Mouse (Mus musculus) gastrocnemius, postnatal 36 days (tissue): ENCODE data around the gene Rab31. TPM values are rescaled to one million over a fixed set of nuclear protein-coding genes. Genes with fewer than 3 reads are reported as not detected.
A peak's percentile ranks its signal among the peaks of the same experiment; 100 is the strongest.

Source experiments
- DNase-seq, 2 experiments: peaks; one replicate each; pipeline ENCODE4 v3.0.0; 2022
- intact Hi-C: fragments of 180-260 bp; cut with DNase I; formaldehyde crosslinking; loops from one replicate; pipeline ENCODE4 v1.15.1; 2025
- total RNA-seq, 2 experiments: library from RNA; stranded (reverse); gene quantifications; 2 replicates each; pipeline ENCODE4 v1.2.3; 2021

The Rab31 gene
- total RNA-seq, 2 experiments from 2014 or later: 4.7 to 5.5 TPM

- DNase-seq: no peak
- intact Hi-C loops: no loop called here
Measured at GRCm38 (mm10) chr17:65742969-65743368, 29.6 kb downstream of the Rab31 start.

DNA sequence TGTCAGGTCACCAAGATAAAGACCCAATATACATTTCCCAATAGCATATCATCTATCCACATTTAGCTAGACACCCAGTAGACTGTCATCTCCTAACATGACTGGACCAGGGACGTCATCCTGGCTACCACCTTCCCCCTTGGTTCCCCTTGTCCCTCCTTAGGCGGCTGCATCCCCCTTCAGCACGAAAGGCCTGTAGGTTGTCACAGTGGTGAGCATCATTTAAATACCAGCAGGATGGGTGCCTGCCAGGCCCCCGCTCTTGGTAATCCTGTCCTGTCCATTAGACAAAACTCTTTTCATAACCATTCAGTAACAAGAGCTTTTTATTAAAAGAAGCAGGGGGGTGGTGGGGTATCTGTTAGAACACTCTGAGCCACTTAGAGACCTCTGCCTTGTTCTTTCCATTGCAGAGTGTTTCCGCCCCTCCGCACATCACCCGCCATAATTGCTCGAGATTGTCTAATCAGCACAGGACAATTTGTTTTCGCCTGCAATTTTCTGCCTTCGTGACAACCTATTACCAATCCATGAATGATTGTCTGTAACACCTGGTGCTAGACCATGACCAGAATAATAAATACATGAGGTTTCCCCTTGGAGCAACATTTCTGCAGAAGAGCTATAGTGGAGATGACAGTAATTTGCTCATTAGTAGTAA lies 30.2 kb downstream of the Rab31 start:
- DNase-seq: no peak
- intact Hi-C loops: no loop called here

GRCm38 (mm10) chr17:65741565-65741964 lies 31.0 kb downstream of the Rab31 start:
- DNase-seq: no peak
- intact Hi-C loops: no loop called here

GRCm38 (mm10) chr17:65739874-65740725 lies 32.5 kb downstream of the Rab31 start:
- intact Hi-C loops: no loop called here
- DNase-seq: no peak

DNA sequence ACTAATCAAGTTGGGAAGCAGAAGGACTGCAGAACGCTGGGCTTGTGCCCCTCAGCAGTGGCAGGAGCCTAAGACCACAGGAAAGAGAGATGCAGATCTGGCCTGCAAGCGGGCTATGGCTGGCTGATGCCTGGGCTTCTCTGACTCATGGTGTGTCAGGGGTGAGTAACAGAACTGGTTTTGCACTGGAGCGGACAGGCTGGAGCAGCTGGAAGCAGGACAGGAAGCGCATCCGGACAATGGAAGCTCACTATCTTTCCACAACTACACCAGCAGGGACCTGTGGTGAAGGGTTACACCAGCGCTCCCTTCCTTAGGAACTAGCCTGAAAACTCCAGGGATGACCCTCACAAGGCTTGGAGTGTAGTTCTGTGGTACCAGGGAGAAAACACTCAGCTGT lies 34.9 kb downstream of the Rab31 start:
- DNase-seq: peak in 1 of 2 experiments; percentile 25
- intact Hi-C loops: no loop called here

DNA sequence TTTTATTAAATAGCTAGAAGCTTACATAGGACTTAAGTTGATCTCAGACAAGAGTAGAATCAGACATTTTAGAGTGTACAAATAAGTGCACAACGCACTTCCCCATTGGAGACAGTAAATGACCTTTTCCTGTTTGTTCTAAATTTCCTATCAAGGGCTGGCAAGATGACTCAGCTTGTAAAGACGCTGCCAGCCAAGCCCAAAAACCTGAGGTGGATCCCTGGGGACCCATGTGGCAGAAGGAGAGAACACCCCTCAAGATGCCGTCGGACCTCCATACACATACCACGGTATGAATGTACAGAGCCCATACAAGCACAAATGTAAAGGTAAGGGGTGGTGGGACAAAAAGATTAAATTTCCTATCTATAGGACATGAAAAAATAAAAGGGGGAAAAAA lies 35.4 kb downstream of the Rab31 start:
- intact Hi-C loops: no loop called here

GRCm38 (mm10) chr17:65735088-65735487 lies 37.5 kb downstream of the Rab31 start:
- no peak for DNase-seq
- intact Hi-C loops: no loop called here

More for the DNA sequence above, 35.4 kb downstream of the Rab31 start:
- DNase-seq: no peak

- intact Hi-C loops: no loop called here
- no peak for DNase-seq
Measured at GRCm38 (mm10) chr17:65732666-65733065, 39.9 kb downstream of the Rab31 start.

DNA sequence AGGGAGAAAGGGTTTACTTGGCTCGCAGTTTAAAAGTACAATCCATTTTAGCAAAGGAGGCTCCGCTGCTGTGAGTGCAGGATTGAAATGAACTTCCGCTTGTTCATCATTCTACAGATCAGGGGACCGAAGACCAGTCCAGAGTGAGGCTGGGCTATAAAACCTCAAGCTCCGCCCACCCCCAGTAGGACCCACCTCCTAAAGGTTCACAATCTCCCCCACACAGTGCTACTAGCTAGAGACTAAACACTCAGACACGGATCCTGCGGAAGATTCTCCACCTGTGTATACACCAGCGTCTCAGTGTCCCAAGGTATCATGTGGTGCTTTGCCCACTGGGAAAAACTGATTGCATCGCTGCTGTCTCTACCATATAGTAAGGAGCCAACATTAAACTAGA lies 40.8 kb downstream of the Rab31 start:
- DNase-seq: no peak
- intact Hi-C loops: no loop called here

DNA sequence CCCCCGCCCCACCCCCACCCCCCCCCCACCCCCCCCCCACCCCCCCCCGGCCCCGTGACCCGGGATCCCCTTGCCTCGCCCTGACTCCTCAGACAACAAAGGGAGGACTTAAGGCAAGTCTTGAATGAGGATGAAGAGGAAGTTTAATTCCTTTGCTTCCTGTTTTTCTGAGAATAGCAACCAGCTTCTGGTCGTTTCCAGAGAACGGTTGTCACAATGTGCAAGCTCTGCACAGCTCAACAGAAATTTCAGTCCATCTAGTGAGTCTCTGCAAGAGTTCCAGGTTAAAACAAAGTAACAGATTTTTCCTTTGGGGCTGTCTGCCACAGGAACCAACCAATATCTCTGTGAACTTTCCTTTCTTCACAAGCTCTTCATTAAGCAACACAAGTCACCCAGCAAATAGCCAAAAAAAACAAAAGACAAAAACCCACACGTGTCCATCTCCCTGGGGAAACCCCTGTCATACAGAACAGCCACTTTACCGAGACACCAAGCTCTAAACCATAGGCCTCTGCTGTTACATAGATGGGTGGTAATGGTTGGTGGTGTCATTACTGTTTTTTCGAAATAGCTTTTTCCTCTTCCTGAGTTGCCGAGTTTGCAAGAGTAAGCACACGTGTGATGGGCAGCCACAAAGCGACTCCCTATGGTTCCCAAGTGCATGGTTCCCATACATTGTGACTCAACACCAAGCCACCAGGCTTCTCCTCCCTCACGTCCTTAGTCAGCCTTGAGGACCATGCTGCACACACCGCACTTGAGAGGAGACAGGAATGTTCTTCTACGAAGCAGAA lies 42.4 kb downstream of the Rab31 start:
- DNase-seq: no peak
- intact Hi-C loops: no loop called here

DNA sequence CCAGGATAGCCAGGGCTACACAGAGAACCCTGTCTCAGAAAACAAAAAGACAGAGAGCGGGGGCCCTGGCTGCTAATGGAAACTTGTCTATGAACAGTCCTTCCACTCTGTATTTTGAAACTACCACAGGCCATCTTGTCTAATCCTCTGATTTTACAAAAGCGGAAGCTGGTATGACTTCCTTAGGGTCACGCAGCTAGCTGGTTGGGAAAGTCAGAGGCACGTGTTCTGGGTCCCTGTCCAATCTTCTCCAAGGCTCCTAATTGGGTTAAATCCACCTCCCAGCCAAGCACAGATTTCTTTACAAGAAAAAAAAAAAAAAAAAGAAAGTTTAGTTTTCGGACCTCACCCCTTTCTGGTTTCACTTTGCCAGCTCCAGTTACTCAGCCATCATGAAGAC lies 45.8 kb downstream of the Rab31 start:
- DNase-seq: no peak
- intact Hi-C loops: no loop called here

GRCm38 (mm10) chr17:65726274-65726673 lies 46.3 kb downstream of the Rab31 start:
- intact Hi-C loops: no loop called here
- no peak for DNase-seq

GRCm38 (mm10) chr17:65725814-65726213 lies 46.7 kb downstream of the Rab31 start:
- intact Hi-C loops: no loop called here
- no peak for DNase-seq

DNA sequence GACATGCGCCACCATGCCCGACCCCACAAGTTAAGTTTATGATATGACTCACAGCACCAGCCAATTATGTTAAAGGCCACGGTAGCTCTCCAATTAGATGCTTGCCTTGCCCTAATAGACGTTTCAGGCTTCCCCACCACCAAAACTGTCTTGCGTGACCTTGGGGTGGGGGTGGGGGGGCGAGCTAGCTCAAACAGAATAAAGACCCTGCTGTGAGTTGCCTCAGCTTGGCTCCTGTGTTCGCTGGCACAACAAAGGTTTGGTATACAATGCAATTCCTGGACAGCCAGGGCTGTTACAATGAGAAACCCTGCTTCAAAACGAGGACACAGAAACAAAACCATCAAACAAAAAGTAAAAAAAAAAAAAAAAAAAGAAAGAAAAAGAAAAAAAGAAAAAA lies 47.2 kb downstream of the Rab31 start:
- intact Hi-C loops: no loop called here
- no peak for DNase-seq

GRCm38 (mm10) chr17:65724254-65724653 lies 48.3 kb downstream of the Rab31 start:
- intact Hi-C loops: no loop called here
- peak in 1 of 2 experiments; percentile 25 for DNase-seq

GRCm38 (mm10) chr17:65723633-65724032 lies 48.9 kb downstream of the Rab31 start:
- intact Hi-C loops: no loop called here
- DNase-seq: no peak

GRCm38 (mm10) chr17:65721330-65721729 lies 51.2 kb downstream of the Rab31 start:
- intact Hi-C loops: no loop called here
- no peak for DNase-seq

- intact Hi-C loops: no loop called here
- DNase-seq: no peak
Measured at GRCm38 (mm10) chr17:65719826-65720225, 52.7 kb downstream of the Rab31 start.

- DNase-seq: no peak
- intact Hi-C loops: no loop called here
Measured at GRCm38 (mm10) chr17:65718578-65718977, 54.0 kb downstream of the Rab31 start.

DNA sequence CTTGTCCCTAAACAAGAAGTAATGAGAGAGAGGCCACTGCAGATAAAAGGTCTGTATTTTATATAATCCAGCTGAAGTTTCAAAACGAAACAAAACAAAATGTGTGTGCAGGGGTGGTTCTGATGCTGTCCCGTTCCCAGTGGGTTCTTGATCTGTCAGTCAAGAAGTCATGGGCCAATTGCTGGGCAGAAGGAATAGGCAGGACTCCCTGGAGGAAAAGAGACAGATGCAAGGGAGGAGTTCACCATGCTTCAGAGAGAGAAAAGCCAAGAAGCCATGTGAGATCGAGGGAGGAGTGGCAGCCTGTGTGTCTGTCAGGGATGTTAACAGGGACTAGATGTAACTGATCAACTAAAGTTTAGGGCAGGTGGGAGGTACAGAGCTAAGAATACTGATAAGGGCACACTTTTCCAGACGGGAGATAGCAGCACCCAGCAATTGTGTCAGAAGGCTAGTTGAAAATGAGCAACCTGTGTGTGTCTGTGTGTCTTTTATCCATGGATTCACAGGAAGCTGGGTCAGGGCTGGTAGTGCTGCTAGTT lies 54.8 kb downstream of the Rab31 start:
- DNase-seq: no peak
- intact Hi-C loops: no loop called here

DNA sequence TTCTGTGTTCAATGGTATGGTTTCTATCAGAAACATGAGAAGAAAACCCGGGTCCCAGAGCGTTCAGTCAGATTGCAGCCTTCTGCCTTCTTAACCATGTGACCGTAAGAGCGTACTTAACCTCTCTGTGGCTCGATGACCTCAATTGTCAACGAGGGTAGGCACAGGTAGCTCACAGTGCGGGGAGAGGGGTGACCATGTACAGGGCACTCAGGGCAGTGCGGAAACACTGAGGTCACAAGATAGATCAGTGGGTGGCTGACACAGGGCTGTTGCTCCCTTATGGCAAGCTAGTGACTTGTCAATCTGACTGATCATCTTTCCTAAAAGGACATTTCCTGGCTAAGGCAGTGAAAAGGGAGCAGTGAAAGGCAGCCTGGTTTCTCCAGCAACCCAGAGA lies 58.5 kb downstream of the Rab31 start:
- intact Hi-C loops: loop anchor here (5.0 kb wide), 1 partner anchor 58 kb away; the partner anchor contains the start of gene Rab31
- no peak for DNase-seq
